Mouse (Mus musculus): ENCODE data around the gene Snorc. TPM values are rescaled to one million over a fixed set of nuclear protein-coding genes. Genes with fewer than 3 reads are reported as not detected.
"Not testable (repeated sequence)": the region's sequence is repeated elsewhere in the genome, so short reads cannot be mapped to it uniquely, and the experiment has no call there.

Snorc gene
- not detected in 2 replicates for polyA plus RNA-seq (2015; fragmentation: Nextera tagmentation; extraction: Ambion mirVana)

- ATAC-seq; H3K4me1 ChIP-seq (replicated peaks); H3K36me3 ChIP-seq; H3K9ac ChIP-seq (replicated peaks); H3K27me3 ChIP-seq; H3K4me3 ChIP-seq (replicated peaks); H3K27ac ChIP-seq; H3K4me2 ChIP-seq (replicated peaks); H3K9me3 ChIP-seq: not testable (repeated sequence)
- 32% methylated on average over 7 of the region's 10 CpGs for WGBS
These were observed at the start of gene Snorc for GRCm38 (mm10) chr1:87469971-87470370. TSS of gene Snorc (plus strand) at chr1:87470271.

GRCm38 (mm10) chr1:87435125-87435524, 34.9 kb upstream of the Snorc start:
- Histone ChIP-seq H3K36me3 (peaks cover 74% of the 10 kb centered on the region), H3K9ac (replicated peaks) (no peak overlapping the region), H3K27me3 (no peaks in the 10 kb centered on the region), H3K4me2 (replicated peaks) (no peak overlapping the region), H3K4me1 (replicated peaks) (no peaks in the 10 kb centered on the region), H3K27ac (no peak overlapping the region), H3K9me3 (no peaks in the 10 kb centered on the region), H3K4me3 (replicated peaks) (no peak overlapping the region)
- ATAC-seq, result no peak
- 98% methylated on average over 2 of the region's 2 CpGs for WGBS

GRCm38 (mm10) chr1:87436583-87436982, 33.5 kb upstream of the Snorc start:
- Histone ChIP-seq H3K9me3 (no peaks in the 10 kb centered on the region), H3K27ac (no peak overlapping the region), H3K36me3 (peaks cover 77% of the 10 kb centered on the region), H3K27me3 (no peaks in the 10 kb centered on the region), H3K9ac (replicated peaks) (no peak overlapping the region), H3K4me2 (replicated peaks) (no peak overlapping the region), H3K4me3 (replicated peaks) (no peak overlapping the region), H3K4me1 (replicated peaks) (no peaks in the 10 kb centered on the region)
- no peak for ATAC-seq
- 86% methylated on average over 6 of the region's 6 CpGs for WGBS

- 39% methylated on average over 5 of the region's 5 CpGs for WGBS
- Histone ChIP-seq H3K4me3 (replicated peaks) (no peak overlapping the region), H3K27ac (no peak overlapping the region), H3K4me2 (replicated peaks) (no peak overlapping the region), H3K36me3 (peaks cover 66% of the 10 kb centered on the region), H3K9ac (replicated peaks) (no peak overlapping the region), H3K4me1 (replicated peaks) (no peaks in the 10 kb centered on the region), H3K9me3 (no peaks in the 10 kb centered on the region), H3K27me3 (no peaks in the 10 kb centered on the region)
- ATAC-seq, result no peak
These were observed 22.6 kb upstream of the Snorc start for GRCm38 (mm10) chr1:87447183-87448104.

GRCm38 (mm10) chr1:87449432-87449831, 20.6 kb upstream of the Snorc start:
- Histone ChIP-seq H3K27ac (no peak overlapping the region), H3K9me3 (no peaks in the 10 kb centered on the region), H3K4me2 (replicated peaks) (no peak overlapping the region), H3K4me1 (replicated peaks) (no peaks in the 10 kb centered on the region), H3K9ac (replicated peaks) (no peak overlapping the region), H3K36me3 (peaks cover 49% of the 10 kb centered on the region), H3K27me3 (no peaks in the 10 kb centered on the region), H3K4me3 (replicated peaks) (no peak overlapping the region)
- WGBS, result 91% methylated on average over 4 of the region's 4 CpGs
- no peak for ATAC-seq

- no peak overlapping the region for H3K9ac ChIP-seq (replicated peaks)
- H3K4me1 ChIP-seq (replicated peaks), result no peaks in the 10 kb centered on the region
- H3K27ac ChIP-seq, result no peak overlapping the region
- H3K4me3 ChIP-seq (replicated peaks), result no peak overlapping the region
- no peaks in the 10 kb centered on the region for H3K27me3 ChIP-seq
- no peak overlapping the region for H3K4me2 ChIP-seq (replicated peaks)
- no peaks in the 10 kb centered on the region for H3K9me3 ChIP-seq
- no peak for ATAC-seq
- H3K36me3 ChIP-seq, result no peaks in the 10 kb centered on the region
- 90% methylated on average over 1 of the region's 1 CpGs for WGBS
These were observed 13.6 kb upstream of the Snorc start for GRCm38 (mm10) chr1:87456425-87456824.

GRCm38 (mm10) chr1:87458045-87458444, 12.0 kb upstream of the Snorc start:
- no peak overlapping the region for H3K4me3 ChIP-seq (replicated peaks)
- no peaks in the 10 kb centered on the region for H3K27me3 ChIP-seq
- no peaks in the 10 kb centered on the region for H3K9me3 ChIP-seq
- H3K9ac ChIP-seq (replicated peaks), result no peak overlapping the region
- H3K4me1 ChIP-seq (replicated peaks), result no peaks in the 10 kb centered on the region
- no peak overlapping the region for H3K4me2 ChIP-seq (replicated peaks)
- ATAC-seq, result no peak
- H3K36me3 ChIP-seq, result no peaks in the 10 kb centered on the region
- WGBS, result 89% methylated on average over 4 of the region's 4 CpGs
- no peak overlapping the region for H3K27ac ChIP-seq

GRCm38 (mm10) chr1:87459856-87460255, 10.2 kb upstream of the Snorc start:
- not testable (repeated sequence) for H3K9me3 ChIP-seq; H3K36me3 ChIP-seq; H3K27ac ChIP-seq; ATAC-seq; H3K4me3 ChIP-seq (replicated peaks); H3K27me3 ChIP-seq; H3K4me1 ChIP-seq (replicated peaks); H3K9ac ChIP-seq (replicated peaks); H3K4me2 ChIP-seq (replicated peaks)
- WGBS, result 94% methylated on average over 7 of the region's 7 CpGs

- H3K4me1 ChIP-seq (replicated peaks), result no peaks in the 10 kb centered on the region
- no peaks in the 10 kb centered on the region for H3K27me3 ChIP-seq
- no peak overlapping the region for H3K27ac ChIP-seq
- H3K9me3 ChIP-seq, result no peaks in the 10 kb centered on the region
- H3K9ac ChIP-seq (replicated peaks), result no peak overlapping the region
- WGBS, result 85% methylated on average over 9 of the region's 9 CpGs
- H3K4me3 ChIP-seq (replicated peaks), result no peak overlapping the region
- no peak overlapping the region for H3K4me2 ChIP-seq (replicated peaks)
- H3K36me3 ChIP-seq, result no peaks in the 10 kb centered on the region
- ATAC-seq, result no peak
These were observed 2.6 kb upstream of the Snorc start for GRCm38 (mm10) chr1:87467469-87467868.

- no peaks in the 10 kb centered on the region for H3K36me3 ChIP-seq
- H3K4me2 ChIP-seq (replicated peaks), result no peak overlapping the region
- no peak for ATAC-seq
- 82% methylated on average over 6 of the region's 6 CpGs for WGBS
- no peak overlapping the region for H3K27ac ChIP-seq
- H3K9ac ChIP-seq (replicated peaks), result no peak overlapping the region
- H3K4me3 ChIP-seq (replicated peaks), result no peak overlapping the region
- no peaks in the 10 kb centered on the region for H3K4me1 ChIP-seq (replicated peaks)
- no peaks in the 10 kb centered on the region for H3K27me3 ChIP-seq
- no peaks in the 10 kb centered on the region for H3K9me3 ChIP-seq
These were observed 1.8 kb upstream of the Snorc start for GRCm38 (mm10) chr1:87468321-87468720.

- Histone ChIP-seq H3K27me3 (peaks cover 24% of the 10 kb centered on the region), H3K27ac (no peak overlapping the region), H3K9ac (replicated peaks) (no peak overlapping the region), H3K4me3 (replicated peaks) (no peak overlapping the region), H3K9me3 (no peaks in the 10 kb centered on the region), H3K4me1 (replicated peaks) (peaks cover 11% of the 10 kb centered on the region), H3K36me3 (no peaks in the 10 kb centered on the region), H3K4me2 (replicated peaks) (no peak overlapping the region)
- no peak for ATAC-seq
- WGBS, result 90% methylated on average over 7 of the region's 7 CpGs
These were observed 1.8 kb downstream of the Snorc start for GRCm38 (mm10) chr1:87471914-87472313.

- Histone ChIP-seq H3K27ac (no peak overlapping the region), H3K9ac (replicated peaks) (no peak overlapping the region), H3K4me2 (replicated peaks) (no peak overlapping the region), H3K9me3 (no peaks in the 10 kb centered on the region), H3K36me3 (no peaks in the 10 kb centered on the region), H3K27me3 (peaks cover 30% of the 10 kb centered on the region), H3K4me1 (replicated peaks) (peaks cover 11% of the 10 kb centered on the region), H3K4me3 (replicated peaks) (no peak overlapping the region)
- 83% methylated on average over 7 of the region's 7 CpGs for WGBS
- no peak for ATAC-seq
These were observed 2.5 kb downstream of the Snorc start for GRCm38 (mm10) chr1:87472576-87472975.
